Mouse (Mus musculus): Measurements from ENCODE around the gene Nrsn1.

DNA sequence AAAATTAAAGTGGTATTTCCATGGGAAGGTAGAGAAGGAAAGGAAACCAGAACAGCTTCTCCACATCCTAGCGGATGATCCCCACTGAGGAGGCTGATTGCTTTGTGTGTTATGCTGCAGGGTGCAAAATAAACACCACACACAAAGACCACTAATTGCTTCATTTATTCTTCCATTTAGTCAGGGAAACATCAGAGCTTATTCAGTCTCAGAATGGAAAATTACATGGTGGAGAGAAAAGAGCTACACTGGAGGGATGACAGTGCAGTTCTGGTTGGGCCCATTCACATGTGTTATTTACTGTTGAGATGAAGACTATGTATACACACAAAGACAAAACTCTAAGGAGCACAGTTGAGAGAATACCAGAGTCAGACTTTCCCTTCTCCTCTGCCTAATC is 18.4 kb downstream of the Nrsn1 start:
- TF ChIP-seq CTCF (IDR thresholded peaks at IDR 0.05; ENCODE audit: control insufficient read depth, insufficient read depth, low read length): no peak
- TF ChIP-seq POLR2A (IDR thresholded peaks at IDR 0.05; ENCODE audit: borderline replicate concordance, control insufficient read depth, low read depth, low read length): no peak
